Mouse (Mus musculus) spleen, postnatal 10 days (tissue): ENCODE data around the gene Larp6.

Experiments used
- DNase-seq, 2 experiments: peaks; one replicate each; pipeline ENCODE4 v3.0.0; 2021 to 2022; ENCODE audit warnings: low spot score in 2 of 2

The Larp6 gene

DNA sequence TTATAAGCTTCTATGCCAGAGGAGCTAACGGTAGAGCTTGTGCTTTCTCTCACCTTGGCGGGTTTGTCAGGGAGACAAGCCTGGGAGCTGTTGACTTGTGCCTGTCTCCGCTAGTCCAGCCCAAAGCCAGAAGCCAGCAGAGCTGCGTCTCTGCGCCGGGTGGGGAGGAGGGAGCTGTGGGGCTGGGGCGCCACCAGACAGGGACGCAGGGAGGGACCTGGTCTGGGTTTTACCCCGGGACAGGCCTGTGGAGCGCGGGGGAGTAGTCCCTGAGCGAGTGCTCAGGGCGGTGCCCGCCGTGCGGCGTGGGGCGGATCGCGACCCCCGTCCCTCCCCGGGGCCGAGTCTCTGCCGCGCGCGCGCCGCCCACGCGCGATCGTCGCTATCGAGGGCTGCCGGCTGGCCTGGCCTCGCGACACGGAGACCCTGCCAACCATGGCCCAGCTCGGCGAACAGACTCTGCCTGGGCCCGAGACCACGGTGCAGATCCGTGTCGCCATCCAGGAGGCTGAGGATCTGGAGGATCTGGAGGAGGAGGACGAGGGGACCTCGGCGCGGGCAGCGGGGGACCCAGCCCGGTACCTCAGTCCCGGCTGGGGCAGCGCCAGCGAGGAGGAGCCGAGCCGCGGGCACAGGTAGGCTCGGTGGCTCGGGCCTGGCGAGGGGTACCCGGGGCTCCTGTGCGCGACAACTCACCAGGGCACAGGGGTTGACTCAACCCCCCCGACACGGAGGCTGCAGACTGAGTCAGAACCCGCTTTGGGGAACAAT is at the start of gene Larp6:
Gene Larp6 (plus strand): TSS at position 219 of the 771 bp plus-strand sequence.
- no peak for DNase-seq

DNA sequence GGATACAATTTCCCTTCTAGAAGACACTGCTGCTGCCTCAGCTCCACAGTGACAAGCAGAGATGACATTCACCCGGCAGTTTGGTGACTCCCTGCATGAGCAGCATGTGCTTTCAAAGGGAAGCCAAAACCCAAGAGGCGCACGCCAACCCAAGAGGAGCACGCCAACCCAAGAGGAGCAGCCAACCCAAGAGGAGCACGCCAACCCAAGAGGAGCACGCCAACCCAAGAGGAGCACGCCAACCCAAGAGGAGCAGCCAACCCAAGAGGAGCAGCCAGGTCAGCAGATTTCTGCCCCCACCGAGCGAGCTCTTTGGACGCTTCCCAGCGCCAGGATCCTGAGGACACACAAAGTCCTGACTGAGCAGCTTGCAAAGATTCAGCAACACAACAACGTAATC is 48.4 kb upstream of the Larp6 start:
- DNase-seq, result no peak

DNA sequence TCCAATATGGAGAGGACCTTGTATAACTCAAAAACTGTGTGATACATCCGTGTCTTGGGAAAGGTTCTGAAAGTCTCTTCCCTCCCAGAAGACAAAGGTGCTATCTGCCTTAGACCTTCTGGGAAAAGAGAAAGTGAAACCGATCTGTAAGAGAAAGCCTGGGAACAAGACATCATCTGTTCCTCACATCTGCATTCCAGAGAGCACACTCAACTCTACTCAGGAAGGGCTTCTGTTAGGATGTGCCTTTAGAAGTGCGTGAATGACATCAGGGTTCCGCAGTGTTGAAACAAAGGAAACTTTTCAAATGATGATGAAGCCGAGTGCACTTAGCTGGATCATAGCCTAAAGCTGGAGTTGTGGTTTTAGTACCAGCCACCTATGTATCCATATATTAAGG is 47.9 kb upstream of the Larp6 start:
- DNase-seq, result no peak

DNA sequence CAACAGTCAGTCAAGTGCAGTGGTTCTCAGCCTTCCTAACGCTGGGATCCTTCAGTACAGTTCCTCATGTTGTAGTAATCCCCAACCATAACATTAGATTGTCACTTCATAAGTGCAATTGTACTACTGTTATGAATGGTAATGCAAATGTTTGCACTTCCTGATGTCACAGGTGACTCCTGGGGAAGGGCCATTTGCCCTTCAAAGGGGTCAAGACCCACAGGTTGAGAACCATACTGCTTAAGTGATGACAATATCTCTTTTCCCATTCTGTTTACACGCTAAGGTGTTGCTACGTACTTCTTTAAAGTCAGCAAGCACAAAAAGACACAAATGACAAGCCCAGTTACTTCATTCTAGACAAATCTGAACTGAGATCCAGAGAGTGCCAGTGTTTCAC is 47.3 kb upstream of the Larp6 start:
- no peak for DNase-seq

DNA sequence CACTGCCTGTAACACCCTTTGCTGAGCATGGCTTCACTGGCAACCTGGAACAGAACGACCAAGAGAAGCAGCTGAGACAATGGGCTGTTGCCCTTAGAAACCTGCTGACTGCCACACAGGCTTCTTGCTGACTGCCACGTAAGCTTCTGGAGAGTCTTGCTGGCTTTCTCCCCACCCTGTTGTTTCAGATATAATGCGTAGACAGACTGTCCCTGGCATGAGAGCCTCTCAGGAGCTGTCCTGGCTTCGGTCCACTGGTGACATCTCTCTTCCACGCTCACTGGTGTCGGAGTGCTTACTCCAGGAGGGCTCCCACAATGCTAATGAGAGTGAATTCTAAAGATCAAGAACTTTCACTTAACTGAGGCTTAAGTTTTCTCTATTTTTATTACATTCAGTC is 43.9 kb upstream of the Larp6 start:
- DNase-seq, result no peak

DNA sequence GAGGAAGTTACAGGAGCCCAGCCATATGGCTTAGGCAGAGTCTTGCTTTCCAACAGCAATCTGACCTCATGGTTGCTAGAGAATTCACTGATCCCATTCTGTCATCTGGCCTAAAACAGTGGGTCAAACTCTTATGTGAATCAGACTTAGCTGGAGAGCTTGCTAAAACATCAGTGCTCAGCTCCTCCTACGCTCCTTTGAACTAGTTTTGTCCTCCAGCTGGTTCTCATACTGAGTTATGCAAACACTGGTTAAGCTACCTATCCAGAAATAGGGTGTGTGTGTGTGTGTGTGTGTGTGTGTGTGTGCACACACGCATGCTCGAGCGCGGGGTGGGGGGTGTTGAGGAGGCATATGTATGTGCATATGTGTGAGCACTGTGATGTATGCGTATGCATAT is 40.2 kb upstream of the Larp6 start:
- no peak for DNase-seq

DNA sequence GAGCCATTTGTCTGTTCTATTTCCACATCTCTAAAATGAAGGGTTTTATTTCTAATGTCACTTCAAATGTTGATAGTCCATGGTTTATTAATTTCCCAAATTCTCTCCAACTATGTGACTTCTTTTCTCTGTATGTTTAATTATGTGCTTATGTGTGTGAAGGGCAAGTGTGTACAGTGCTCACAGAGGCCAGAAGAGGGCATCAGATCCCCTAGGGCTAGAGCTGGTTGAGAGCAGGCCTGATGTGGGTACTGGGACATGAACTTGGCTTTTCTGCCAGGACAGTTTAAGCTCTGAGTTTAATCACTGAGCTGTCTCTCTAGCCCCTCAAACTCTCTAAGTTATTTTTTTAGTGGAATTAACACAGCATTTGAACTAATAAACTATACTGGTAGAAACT is 38.0 kb upstream of the Larp6 start:
- no peak for DNase-seq

DNA sequence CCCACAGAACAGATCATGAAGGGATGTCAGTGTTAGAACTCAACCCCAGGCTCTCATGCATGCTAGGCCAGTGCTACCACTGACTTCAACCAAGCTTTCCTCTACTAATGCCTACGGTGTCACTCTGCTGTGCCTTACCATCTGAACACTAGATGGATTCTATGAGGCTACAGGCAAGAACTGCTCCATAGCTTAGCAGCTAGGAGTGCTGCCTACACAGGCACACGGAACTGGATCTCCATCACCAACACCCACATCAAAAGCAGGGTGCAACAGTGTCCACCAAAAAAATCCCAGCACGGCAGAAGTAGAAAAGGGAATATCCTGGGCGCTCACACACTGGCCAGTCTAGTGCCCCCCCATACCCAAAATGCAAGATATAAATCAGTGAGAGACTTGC is 36.4 kb upstream of the Larp6 start:
- DNase-seq, result no peak

DNA sequence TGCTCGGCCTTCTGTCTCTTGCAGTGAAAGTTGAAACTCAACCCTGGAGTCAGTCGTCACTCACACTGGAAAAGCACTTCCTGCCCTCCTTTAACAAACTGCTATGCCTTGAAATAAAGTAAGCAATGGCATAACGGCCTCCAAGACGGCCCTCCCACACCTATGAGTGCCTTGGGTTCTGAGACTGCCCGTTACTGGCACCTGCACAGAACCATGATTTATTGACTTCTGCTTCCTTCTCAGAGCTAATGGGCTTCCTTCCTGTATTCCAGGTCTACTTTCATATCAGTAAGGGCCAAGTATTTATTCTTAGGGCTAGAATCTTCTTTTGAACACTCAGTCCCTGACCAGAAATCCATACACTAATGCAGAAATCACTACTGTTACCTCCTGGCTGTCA is 33.9 kb upstream of the Larp6 start:
- DNase-seq, result no peak

DNA sequence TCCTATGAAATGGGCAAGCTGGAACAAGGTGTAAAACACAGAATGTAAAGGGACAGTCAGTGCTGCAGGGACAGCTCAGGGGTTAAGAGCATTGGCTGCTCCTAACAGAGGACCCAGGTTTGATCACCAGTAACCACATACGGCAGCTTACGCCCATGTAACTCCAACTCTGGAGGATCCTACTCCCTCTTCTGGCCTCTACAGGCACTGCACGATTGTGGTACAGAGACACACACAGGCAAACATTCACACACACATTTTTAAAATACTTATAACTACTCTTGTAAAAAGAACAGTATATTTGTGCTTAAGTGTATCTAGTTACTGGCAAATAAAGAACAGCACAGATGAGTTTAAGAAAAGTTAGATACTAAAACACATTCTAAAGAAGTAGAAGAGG is 31.8 kb upstream of the Larp6 start:
- peak in 1 of 2 experiments; percentile 19 for DNase-seq

DNA sequence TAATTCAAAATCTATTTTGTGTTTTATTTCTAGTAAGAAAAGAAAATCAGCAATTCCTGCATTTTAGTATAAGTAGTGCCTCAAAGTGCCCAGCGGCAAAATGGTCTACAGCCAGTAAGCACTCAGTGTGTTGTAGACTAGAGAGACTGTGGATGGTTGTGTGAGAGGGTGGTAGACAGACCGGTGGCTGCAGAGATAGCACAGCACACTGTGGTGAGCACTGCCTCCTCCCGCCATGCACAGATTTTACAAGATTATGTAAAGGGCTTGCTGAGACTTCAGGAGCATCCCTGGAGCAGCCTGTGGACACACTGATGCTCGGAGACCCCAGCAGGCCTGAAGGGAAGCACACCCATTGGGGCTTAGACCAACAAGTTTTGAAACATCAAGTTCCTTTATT is 30.0 kb upstream of the Larp6 start:
- DNase-seq, result no peak

DNA sequence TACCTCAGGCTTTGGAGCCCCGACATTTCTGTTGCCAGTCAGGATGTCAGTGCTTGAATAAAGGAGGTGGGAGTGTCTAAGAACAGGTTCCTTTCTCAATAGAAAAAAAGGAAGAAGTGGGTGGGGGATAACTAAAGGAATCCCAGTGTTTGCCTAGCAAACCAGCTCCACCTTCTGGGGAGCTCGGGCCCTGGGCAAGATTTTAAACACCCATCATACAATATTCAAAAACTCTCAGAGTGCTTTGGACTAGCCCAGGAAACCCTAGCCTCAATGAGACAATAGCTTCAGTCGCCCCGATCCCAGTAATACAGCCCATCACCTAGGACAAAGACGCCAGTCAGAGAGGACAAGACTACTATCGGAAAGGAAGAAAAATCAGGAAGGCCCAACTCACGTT is 25.4 kb upstream of the Larp6 start:
- peak in 1 of 2 experiments; percentile 4 for DNase-seq

DNA sequence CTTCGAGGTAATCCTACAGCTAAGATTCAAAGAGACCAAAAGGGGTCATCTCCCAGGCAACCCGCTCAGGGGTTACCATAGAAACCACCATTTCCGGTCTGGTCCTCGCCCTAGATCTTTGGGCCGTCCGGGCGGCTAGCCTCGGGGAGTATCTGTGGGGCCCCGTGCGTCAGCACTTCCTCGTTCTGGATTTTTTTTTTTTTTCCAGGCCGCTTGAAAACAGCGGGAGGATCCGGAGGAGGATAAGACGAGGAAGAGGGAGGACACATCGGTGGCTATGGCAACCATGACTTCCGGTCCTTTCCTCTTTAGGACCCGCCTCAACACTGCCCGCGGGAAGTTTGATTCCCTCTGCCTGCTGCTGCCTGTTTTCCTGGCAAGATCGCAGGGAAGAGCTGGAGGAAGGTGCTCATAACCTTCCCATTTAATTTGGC is 24.9 kb upstream of the Larp6 start, which contains the start of gene Lrrc49:
Gene Lrrc49 (minus strand): TSS at position 268 of the 434 bp plus-strand sequence.
- DNase-seq, result peak; percentile 34 to 78

DNA sequence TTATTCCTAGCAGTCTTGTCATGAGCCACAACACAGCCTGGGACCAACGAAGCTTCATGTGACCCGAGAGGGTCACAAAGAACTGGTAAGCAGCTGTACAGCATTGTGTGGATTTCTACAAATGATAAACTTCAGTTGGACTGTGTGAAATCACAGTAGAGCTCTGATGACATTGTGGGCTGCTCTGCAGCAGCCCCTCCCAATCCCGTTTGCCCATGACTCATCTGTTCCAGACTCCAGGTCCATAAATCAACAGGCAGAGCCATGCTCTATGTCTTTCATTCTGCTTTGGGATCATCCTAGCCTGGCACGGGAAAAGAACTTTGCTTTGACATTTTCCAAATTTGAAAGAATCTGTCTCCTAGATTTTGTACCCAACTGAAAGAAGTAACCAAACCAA is 20.2 kb upstream of the Larp6 start:
- DNase-seq, result no peak

DNA sequence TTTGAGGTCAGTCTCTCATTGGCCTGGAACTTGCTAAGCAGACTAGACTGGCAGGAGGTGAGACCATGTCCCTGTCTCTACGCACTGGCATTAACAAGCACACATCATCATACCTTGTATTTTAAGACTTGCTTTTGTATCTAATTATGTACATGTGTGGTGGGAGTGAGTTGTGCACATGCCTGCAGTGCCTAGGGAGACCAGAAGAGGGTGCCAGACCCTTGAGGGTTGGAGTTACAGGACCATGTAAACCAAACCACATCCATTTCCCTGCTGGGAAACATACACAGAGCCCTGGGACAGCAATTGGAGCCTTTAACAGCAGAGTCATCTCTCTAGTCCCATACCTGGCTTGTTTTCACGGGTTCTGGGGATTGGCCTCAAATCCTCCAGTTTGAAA is 18.8 kb upstream of the Larp6 start:
- peak in 1 of 2 experiments; percentile 27 for DNase-seq

DNA sequence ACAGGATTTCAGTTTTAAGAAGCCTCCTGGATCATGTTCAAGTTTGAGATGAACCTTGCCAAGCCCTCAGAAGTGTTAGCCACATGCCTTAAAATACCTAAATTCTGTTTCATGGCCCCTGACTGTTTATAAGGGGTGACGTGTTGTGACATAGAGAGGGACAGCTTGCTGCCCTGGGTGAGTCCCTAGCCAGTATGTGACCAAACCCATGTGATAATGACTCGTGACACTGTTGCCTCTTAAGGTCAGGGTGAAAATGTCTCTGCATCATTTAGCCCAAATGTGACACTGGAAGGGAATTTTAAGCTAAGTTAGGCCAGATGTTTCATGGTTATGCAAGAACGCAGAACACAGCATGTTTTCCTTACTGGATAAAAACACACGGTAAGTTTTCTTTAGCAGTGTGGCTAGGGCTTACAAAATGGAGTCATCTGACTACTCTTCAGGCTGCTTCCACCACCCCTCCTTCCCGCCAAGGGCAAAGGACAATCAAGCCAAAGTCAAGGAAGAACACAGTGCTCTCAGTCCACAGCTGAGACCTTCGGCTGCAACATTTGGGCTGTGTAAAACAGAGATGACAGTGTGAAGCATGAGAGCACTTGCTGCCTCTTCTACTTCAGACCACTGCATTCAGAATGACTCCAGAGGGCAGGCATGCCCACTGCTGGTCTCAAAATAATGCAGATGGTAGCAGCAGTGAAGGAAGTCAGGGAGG is 16.4 kb upstream of the Larp6 start:
- no peak for DNase-seq

DNA sequence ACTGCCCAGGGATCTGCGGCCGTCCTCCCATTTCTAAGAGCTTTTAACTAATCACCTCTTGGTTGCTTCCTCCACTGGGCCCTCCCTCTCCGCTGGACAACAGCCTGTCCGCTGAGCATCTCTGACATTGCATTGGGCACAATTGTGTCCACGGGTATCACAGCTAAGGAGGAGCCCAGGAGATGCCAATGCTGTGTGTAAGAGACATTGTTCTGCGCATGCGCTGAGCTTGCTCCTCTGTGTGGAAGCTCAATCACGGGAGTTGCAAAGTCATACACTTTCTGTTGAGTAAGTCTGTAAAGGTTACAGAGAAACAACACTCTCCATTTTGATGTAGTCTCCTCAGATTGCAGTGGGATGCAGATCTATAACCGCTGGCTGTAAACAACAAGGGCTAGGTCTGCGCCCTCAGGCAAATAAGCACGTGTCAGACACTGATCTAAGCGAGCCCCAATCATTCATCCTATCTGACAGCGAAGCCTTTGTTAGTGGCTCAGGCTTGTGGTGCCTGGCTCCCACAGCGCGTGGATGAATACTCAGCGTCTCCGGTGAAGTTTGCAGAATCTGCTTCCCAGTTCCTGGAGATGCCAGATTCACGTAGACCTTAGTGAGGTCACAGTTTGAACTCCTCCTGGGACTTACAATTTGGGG is 13.1 kb upstream of the Larp6 start:
- DNase-seq, result no peak

DNA sequence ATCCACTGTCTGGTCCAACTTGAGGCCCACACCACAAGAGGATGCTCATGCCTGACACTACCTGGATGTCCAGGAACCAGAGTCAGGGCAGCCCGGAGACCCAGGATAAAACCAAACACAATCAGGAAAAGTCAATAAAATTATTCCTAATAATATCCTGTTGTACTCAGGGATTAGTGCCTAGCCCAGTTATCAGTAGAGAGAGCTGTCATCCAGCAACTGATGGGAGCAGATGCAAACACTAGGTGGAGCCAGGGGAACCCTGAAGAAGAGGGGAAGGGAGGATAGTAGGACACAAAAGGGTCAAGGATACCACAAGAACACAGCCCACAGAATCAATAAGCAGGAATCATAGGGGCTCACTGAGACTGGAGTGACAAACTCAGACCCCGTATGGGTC is 5.2 kb upstream of the Larp6 start:
- no peak for DNase-seq

DNA sequence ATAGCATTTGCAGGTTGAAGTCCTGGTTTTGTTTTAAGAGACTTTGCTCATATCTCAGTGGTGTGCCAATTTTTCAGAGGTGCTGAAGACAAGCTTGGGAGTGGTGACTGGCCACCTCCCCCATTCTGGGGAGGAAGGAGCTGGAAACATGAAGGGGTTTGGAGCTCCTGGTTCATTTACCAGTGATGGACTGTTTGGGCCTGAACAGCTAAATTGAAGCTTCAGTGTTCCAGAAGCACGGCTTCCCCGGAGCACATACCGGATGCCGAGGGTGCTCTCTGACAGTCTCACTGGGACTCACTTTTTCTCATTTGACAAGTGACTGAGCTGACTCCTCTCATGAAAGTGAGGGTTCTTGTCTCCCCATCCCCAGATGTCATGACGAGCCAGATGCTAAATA is 4.2 kb upstream of the Larp6 start:
- no peak for DNase-seq

DNA sequence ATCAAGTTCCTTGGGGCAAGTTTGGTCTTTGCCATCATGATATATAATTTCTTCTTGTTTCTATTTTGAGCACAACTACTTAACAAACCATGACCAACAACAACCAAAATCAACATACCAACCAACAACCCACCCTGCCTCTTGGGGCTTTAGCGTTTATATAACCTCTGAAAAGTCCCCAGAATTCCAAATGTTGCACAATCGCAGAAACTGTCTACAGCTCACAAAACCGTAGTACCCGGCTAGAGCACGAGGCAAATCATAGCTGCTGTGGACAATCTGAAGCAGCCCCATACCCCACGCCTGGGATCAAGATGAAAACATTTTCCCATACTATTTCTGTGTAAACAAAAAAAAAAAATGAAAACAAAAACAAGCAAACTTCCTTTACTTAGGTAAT is 3.1 kb upstream of the Larp6 start:
- no peak for DNase-seq

DNA sequence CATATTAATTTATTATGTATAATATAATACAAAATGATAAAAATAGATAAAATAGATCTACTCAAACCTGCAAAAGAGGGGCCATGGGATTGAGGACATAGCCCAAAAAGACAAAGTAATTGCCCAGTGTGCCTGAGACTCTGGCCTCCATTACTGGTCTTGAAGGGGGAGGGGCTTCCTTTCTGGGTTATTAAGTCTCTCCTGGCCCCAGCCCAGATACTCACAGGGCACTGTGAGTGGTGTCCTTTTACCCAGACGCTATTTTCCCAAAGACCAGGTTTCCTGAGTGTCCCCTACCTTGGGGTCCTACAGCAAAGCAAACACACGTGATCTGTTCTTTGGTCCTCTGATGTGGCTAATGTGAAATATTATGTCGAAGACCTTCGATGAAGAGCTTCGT is 778 bp upstream of the Larp6 start:
- no peak for DNase-seq

DNA sequence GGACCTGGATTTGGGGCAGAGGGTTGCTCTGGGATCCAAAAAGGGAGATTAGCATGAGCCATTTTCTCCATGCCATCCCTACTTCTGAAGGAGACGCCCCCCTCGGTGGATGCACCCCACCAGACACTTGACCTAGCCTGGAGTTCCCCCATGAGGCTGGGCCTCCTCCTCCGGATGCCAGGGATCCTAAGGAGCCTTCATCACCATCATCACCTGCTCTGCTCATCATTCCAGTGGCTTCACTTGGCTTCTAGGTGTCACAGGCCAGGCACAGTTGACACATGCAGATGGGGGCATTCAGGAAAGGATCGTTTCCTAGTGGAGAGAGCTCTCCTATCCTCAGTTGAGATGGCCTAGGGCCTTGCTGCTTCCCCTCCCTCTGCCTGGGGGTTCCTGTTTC is 827 bp downstream of the Larp6 start:
- DNase-seq, result no peak

DNA sequence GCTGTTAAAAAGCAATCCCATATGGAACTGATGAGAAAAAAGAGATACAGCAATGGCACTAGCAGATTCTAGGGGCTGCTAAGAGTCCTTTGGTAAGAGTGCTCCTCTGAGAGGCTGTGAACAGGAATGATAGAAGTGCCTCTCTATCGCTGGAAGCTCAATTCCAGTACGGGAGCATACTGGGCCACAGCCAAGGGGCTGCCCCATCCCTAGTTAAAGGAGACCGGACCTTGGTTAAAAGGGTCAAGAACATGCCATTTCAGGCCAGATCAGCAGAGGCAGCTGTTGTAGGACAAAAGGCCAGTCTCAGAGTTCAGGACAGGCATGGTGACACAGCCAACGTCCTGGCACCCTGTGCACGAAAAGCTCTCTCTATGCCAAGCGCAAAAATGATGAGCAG is 1.4 kb downstream of the Larp6 start:
- DNase-seq, result no peak
